Mouse (Mus musculus): ENCODE measurements around the gene Trim44.

GRCm38 (mm10) chr2:102450761-102451670 is 43.4 kb upstream of the Trim44 start:
- TF ChIP-seq POLR2A (IDR thresholded peaks at IDR 0.05; ENCODE audit: insufficient read length, low read depth) (no peak), MAX (IDR thresholded peaks at IDR 0.05; ENCODE audit: low read depth) (no peak)
